Mouse (Mus musculus) embryonic facial prominence, embryonic 15.5 days (tissue): ENCODE results near the gene Timeless. TPM values are rescaled to one million over a fixed set of nuclear protein-coding genes. Genes with fewer than 3 reads are reported as not detected.

ENCODE experiments used
- ATAC-seq: fragments of 200-750 bp; cut with Nextera tagmentation; 2 replicates; pipeline ENCODE4 v1.8.0; 2017; ENCODE audit warnings: low read depth, moderate TSS enrichment; ENCODE audit not compliant: insufficient number of reproducible peaks, low FRiP score, low TSS enrichment
- H3K27ac ChIP-seq: fragments of 300-500 bp; sonication (generic); replicated peaks from 2 replicates; pipeline ENCODE4 v1.5.1; 2015; ENCODE audit warnings: mild to moderate bottlenecking, inconsistent platforms
- H3K27me3 ChIP-seq: fragments of 300-500 bp; sonication (generic); 2 replicates; pipeline ENCODE4 v1.6.1; 2015; ENCODE audit warnings: inconsistent platforms
- H3K36me3 ChIP-seq: fragments of 300-500 bp; sonication (generic); 2 replicates; pipeline ENCODE4 v1.6.1; 2015; ENCODE audit warnings: mild to moderate bottlenecking, inconsistent platforms
- H3K4me1 ChIP-seq: fragments of 300-500 bp; sonication (generic); 2 replicates; pipeline ENCODE4 v1.6.1; 2015; ENCODE audit warnings: inconsistent platforms
- H3K4me2 ChIP-seq: fragments of 300-500 bp; sonication (generic); replicated peaks from 2 replicates; pipeline ENCODE4 v1.6.1; 2015; ENCODE audit warnings: mild to moderate bottlenecking, inconsistent platforms
- H3K4me3 ChIP-seq: fragments of 300-500 bp; sonication (generic); replicated peaks from 2 replicates; pipeline ENCODE4 v1.5.1; 2015; ENCODE audit warnings: mild to moderate bottlenecking, inconsistent platforms
- H3K9ac ChIP-seq: fragments of 300-500 bp; sonication (generic); 2 replicates; pipeline ENCODE4 v1.6.1; 2015; ENCODE audit warnings: inconsistent platforms
- H3K9me3 ChIP-seq: fragments of 300-500 bp; sonication (generic); replicated peaks from 2 replicates; pipeline ENCODE4 v1.6.1; 2016; ENCODE audit warnings: inconsistent platforms
- WGBS: fragments of 180-500 bp; shearing (Covaris S2); methylation state at CpG from one replicate; pipeline ENCODE4 v1.1.7; 2015; 5-methylcytosine and 5-hydroxymethylcytosine counted together
- polyA plus RNA-seq: library from polyadenylated mRNA; unstranded; fragments of >200 nt; fragmentation: Nextera tagmentation; extraction: Ambion mirVana; gene quantifications from 2 replicates; pipeline ENCODE4 v1.2.1, GENCODE M21; 2015

Gene Timeless
- polyA plus RNA-seq, 1 experiment from 2014 or later: 48.1 TPM

DNA sequence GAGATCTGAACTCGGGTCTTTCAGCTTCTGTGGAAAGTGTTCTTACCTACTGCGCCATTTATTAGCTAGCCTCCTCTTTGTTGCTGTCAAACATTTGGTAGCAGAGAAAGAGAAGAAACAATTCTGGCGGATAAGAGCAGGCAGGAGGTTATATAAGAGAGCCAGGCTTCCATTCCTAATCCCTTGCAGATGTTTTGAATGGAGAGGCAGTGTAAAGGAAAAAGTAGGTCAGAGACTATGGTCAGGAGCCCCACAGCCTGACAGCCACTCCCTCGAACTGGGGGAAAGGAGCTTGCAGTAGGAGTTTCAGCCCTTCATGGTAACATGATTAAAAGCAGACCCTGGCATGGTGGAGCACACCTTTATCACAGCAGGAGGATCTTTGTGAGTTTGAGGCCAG is 4.5 kb downstream of the Timeless start:
- Histone ChIP-seq H3K4me2 (no peak overlapping the region), H3K36me3 (peaks cover 14% of the 10 kb centered on the region), H3K4me1 (peaks cover 21% of the 10 kb centered on the region), H3K27ac (peak overlapping the region; percentile 52; the same call in 1 of the 2 replicates), H3K9ac (no peak overlapping the region), H3K9me3 (no peaks in the 10 kb centered on the region), H3K4me3 (no peak overlapping the region), H3K27me3 (no peaks in the 10 kb centered on the region)
- no peak for ATAC-seq
- WGBS: 40% methylated on average over 4 of the region's 4 CpGs

- no peak overlapping the region for H3K4me3 ChIP-seq
- no peak overlapping the region for H3K4me2 ChIP-seq
- peaks cover 29% of the 10 kb centered on the region for H3K36me3 ChIP-seq
- no peak overlapping the region; the same call in 1 of the 2 replicates for H3K27ac ChIP-seq
- no peaks in the 10 kb centered on the region for H3K9me3 ChIP-seq
- 61% methylated on average over 15 of the region's 15 CpGs for WGBS
- ATAC-seq: no peak
- H3K27me3 ChIP-seq: no peaks in the 10 kb centered on the region
- no peak overlapping the region for H3K9ac ChIP-seq
- H3K4me1 ChIP-seq: peaks cover 15% of the 10 kb centered on the region
Measured at GRCm38 (mm10) chr10:128237807-128238480, 6.1 kb downstream of the Timeless start.

DNA sequence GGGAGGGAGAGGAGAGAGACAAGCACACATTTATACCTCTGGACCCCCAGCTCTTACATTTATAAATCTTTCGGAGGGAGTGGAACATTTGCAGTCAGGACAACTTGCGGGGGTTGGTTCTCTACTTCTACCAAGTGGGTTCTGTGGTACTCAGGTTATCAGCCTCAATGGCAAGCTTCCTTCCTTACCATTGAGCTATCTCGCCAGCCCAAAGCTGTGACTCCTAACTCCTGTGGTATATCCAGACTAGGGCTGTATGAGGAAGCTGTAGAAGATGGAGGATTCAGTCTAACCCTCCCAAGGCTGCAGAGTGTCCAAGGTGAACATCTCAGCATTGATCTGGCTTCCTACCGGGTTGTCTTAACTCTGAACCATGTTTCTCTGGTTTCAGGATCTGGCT is 7.3 kb downstream of the Timeless start:
- no peaks in the 10 kb centered on the region for H3K27me3 ChIP-seq
- no peak overlapping the region for H3K4me2 ChIP-seq
- H3K36me3 ChIP-seq: peaks cover 40% of the 10 kb centered on the region
- H3K9me3 ChIP-seq: no peaks in the 10 kb centered on the region
- H3K4me1 ChIP-seq: peaks cover 15% of the 10 kb centered on the region
- ATAC-seq: no peak
- H3K4me3 ChIP-seq: no peak overlapping the region
- WGBS: 89% methylated on average over 4 of the region's 4 CpGs
- no peak overlapping the region for H3K9ac ChIP-seq
- no peak overlapping the region for H3K27ac ChIP-seq

GRCm38 (mm10) chr10:128240131-128240530 is 8.3 kb downstream of the Timeless start:
- no peak overlapping the region for H3K4me2 ChIP-seq
- H3K36me3 ChIP-seq: peaks cover 50% of the 10 kb centered on the region
- H3K9ac ChIP-seq: no peak overlapping the region
- no peak overlapping the region for H3K4me3 ChIP-seq
- H3K4me1 ChIP-seq: peaks cover 15% of the 10 kb centered on the region
- H3K27ac ChIP-seq: no peak overlapping the region
- ATAC-seq: no peak
- 85% methylated on average over 18 of the region's 18 CpGs for WGBS
- no peaks in the 10 kb centered on the region for H3K9me3 ChIP-seq
- H3K27me3 ChIP-seq: no peaks in the 10 kb centered on the region

- Histone ChIP-seq H3K9ac (no peak overlapping the region), H3K4me3 (no peak overlapping the region), H3K4me1 (no peaks in the 10 kb centered on the region), H3K27me3 (no peaks in the 10 kb centered on the region), H3K27ac (0 out of 2 replicates have a peak overlapping the region, but pooled peaks have one; percentile 7), H3K4me2 (no peak overlapping the region), H3K9me3 (no peaks in the 10 kb centered on the region), H3K36me3 (peaks cover 78% of the 10 kb centered on the region)
- ATAC-seq: no peak
- WGBS: 85% methylated on average over 8 of the region's 8 CpGs
Measured at GRCm38 (mm10) chr10:128243252-128243651, 11.4 kb downstream of the Timeless start.

DNA sequence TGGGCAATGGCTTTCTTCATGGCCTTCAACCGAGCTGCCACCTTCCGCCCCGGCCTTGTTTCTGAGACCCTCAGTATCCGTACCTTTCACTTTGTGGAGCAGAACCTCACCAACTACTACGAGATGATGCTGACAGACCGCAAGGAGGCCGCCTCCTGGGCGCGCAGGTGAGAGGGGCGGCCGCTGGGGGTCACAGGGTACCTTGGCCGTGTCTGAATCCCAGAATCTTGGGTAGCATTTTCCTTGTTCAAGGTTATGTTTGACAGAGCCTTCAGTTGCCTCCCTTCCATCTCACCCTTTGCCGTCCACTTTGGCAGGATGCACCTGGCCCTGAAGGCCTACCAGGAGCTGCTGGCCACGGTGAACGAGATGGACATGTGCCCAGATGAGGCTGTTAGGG is 12.3 kb downstream of the Timeless start:
- Histone ChIP-seq H3K9ac (no peak overlapping the region), H3K4me3 (no peak overlapping the region), H3K36me3 (peaks cover 85% of the 10 kb centered on the region), H3K4me1 (no peaks in the 10 kb centered on the region), H3K9me3 (no peaks in the 10 kb centered on the region), H3K27ac (no peak overlapping the region), H3K27me3 (no peaks in the 10 kb centered on the region), H3K4me2 (no peak overlapping the region)
- 93% methylated on average over 15 of the region's 15 CpGs for WGBS
- no peak for ATAC-seq

DNA sequence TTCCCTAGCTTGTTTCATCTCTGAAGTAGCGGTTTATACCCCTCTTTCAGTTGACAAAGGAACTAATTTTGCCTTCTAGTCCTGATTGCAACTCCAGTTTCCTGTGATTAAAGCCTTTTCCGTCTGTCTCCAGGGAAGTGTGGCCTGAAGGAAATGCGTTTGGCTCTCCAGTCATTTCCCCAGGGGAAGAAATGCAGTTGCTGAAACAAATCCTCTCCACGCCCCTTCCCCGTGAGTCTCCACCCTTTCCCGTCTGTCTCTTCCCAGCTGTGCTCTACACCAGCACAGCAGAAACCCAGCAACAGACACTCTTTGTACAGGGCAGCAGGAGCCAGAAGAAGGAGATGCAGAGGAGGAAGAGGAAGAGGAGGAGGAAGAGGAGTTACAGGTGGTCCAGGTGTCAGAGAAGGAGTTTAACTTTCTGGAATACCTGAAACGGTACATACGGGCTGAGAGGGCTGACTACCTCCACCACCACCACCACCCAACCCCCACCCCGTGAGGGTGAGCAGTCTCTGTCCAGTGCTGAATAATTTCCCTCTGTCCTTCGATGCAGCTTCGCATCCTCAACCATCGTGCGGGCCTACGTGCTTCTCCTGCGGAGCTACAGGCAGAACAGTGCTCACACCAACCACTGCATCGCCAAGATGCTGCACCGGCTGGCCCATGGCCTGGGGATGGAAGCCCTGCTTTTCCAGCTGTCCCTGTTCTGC is 15.3 kb downstream of the Timeless start:
- Histone ChIP-seq H3K27ac (peak overlapping the region; percentile 72; the same call in 1 of the 2 replicates), H3K9me3 (no peaks in the 10 kb centered on the region), H3K4me2 (no peak overlapping the region), H3K27me3 (no peaks in the 10 kb centered on the region), H3K9ac (no peak overlapping the region), H3K4me3 (no peak overlapping the region), H3K4me1 (no peaks in the 10 kb centered on the region), H3K36me3 (peaks cover 93% of the 10 kb centered on the region)
- ATAC-seq: no peak
- 61% methylated on average over 17 of the region's 17 CpGs for WGBS

GRCm38 (mm10) chr10:128250565-128250964 is 18.7 kb downstream of the Timeless start:
- Histone ChIP-seq H3K27ac (no peak overlapping the region), H3K9me3 (no peaks in the 10 kb centered on the region), H3K36me3 (peaks cover 76% of the 10 kb centered on the region), H3K4me2 (no peak overlapping the region), H3K27me3 (no peaks in the 10 kb centered on the region), H3K9ac (no peak overlapping the region), H3K4me1 (no peaks in the 10 kb centered on the region), H3K4me3 (no peak overlapping the region)
- ATAC-seq: no peak
- 91% methylated on average over 13 of the region's 13 CpGs for WGBS

DNA sequence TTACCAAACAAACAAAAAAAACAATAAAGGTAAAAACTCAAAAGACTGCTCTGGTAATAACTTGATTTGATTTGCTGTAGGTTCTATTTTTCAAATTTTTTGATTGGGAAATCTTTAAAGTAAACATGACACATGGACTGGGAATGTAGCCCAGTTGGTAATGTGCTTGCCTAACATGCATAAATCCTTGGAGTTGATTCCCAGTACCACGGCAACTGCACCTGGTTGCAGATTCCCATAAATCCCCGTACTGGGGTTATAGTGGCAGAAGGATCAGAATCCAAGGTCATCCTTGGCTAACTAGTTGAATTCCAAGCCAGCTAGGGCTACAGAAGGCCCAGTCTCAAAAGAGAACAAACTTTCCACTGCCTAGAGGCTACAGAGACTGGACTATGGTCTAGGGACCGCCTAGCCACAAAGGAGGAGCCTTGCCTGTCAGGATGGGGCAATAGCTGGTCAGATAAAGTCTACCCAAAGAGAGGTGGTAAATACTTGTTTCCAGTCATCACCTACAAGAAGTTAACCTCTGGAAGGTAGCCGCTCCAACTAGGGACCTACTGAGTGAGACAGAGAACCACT is 21.9 kb downstream of the Timeless start, which contains the start of gene Apon:
Gene Apon (plus strand): TSS at position 420 of the 579 bp plus-strand sequence.
- WGBS: 76% methylated on average over 4 of the region's 4 CpGs
- no peaks in the 10 kb centered on the region for H3K4me1 ChIP-seq
- H3K27ac ChIP-seq: no peak within 1 kb of the TSS
- ATAC-seq: no peak
- H3K9ac ChIP-seq: no peak within 1 kb of the TSS
- H3K9me3 ChIP-seq: no peaks in the 10 kb centered on the region
- H3K4me2 ChIP-seq: no peak within 1 kb of the TSS
- H3K4me3 ChIP-seq: no peak within 1 kb of the TSS
- H3K36me3 ChIP-seq: peaks cover 45% of the 10 kb centered on the region
- H3K27me3 ChIP-seq: no peaks in the 10 kb centered on the region

- Histone ChIP-seq H3K9me3 (no peaks in the 10 kb centered on the region), H3K27ac (no peak overlapping the region), H3K4me3 (no peak overlapping the region), H3K4me2 (no peak overlapping the region), H3K9ac (no peak overlapping the region), H3K27me3 (no peaks in the 10 kb centered on the region), H3K36me3 (peaks cover 24% of the 10 kb centered on the region), H3K4me1 (no peaks in the 10 kb centered on the region)
- WGBS: 81% methylated on average over 8 of the region's 8 CpGs
- ATAC-seq: no peak
Measured at GRCm38 (mm10) chr10:128255925-128256324, 24.1 kb downstream of the Timeless start.

DNA sequence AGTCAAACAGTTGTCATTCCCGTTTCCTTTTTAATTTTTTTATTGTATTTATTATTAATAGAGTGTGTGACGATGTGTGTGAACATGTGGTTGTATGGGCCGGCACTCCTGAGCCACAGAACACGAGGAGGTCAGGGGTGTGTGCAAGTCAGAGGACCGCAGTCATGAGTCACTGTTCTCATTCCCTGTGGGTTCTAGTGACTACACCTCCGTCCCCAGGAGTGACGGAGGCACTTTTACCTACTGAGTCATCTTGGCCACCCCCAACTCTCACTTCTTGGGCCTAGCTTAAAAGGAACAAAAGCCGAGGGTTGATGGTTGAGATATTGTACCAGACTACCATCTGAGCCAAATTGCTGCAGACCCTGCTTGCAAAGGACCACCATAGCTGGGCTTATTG is 24.5 kb downstream of the Timeless start:
- Histone ChIP-seq H3K4me2 (no peak overlapping the region), H3K27me3 (no peaks in the 10 kb centered on the region), H3K36me3 (peaks cover 20% of the 10 kb centered on the region), H3K4me1 (no peaks in the 10 kb centered on the region), H3K4me3 (no peak overlapping the region), H3K27ac (no peak overlapping the region), H3K9ac (no peak overlapping the region), H3K9me3 (no peaks in the 10 kb centered on the region)
- ATAC-seq: no peak
- WGBS: 77% methylated on average over 8 of the region's 8 CpGs
